Mouse (Mus musculus) effector memory CD4-positive, alpha-beta T cell, adult 5 months (primary cell): Measurements from ENCODE around the gene 1700074P13Rik. TPM values are rescaled to one million over a fixed set of nuclear protein-coding genes. Genes with fewer than 3 reads are reported as not detected.

Experiments
- polyA plus RNA-seq: library from polyadenylated mRNA; unstranded; fragments of 100-300 nt; shearing (Covaris generic); gene quantifications from one replicate; pipeline ENCODE4 v1.2.1, GENCODE M21; 2017

Gene 1700074P13Rik
- not detected for polyA plus RNA-seq

GRCm38 (mm10) chr6:40940457-40940856, at the start of gene 1700074P13Rik:
Gene 1700074P13Rik, minus strand, starts transcription at chr6:40940557.

DNA sequence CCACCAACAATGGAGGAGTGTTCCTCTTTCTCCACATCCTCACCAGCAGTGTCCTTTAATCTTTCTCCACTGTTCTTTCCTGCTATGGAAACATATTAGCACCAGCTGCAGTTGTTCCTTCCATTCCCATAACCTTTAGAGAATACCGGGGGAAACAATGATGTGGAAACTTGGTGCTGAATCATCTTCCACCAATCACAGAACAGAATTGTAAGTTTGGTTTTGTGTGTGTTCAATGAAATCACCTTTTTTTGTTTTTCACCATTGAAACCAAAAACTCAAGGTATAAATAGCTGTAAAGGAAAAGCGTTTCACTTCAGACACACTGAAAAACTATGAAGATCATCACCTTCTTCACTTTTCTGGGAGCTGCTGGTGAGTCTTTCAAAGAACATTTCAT, 24.1 kb upstream of the 1700074P13Rik start, which contains the start of gene 1810009J06Rik:
TSS of gene 1810009J06Rik (plus strand) at position 301 of the 400 bp plus-strand sequence.

GRCm38 (mm10) chr6:40951770-40952169, 11.4 kb upstream of the 1700074P13Rik start, which contains the start of gene Gm4744:
Gene Gm4744, minus strand, starts transcription at chr6:40951870.

DNA sequence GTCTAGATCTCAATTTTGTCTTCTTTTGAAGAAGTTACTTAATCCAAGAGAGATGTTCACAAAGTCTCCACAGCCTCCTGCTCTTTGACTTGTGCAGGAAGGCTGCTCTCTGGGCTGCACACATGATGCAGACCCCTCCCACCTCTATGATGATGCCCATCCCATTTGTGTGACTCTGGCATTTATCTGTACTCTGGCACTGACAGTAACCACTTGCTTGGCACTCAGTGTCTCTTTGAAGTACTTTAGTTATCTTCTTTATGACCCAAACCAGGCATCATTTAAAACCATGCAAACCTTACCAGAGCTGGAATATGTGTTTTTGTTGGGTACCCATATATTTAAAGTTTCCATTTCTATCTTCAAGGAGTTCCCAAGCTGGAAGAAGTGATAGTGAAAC, 40.1 kb downstream of the 1700074P13Rik start, which contains the start of gene Prss58:
TSS of gene Prss58 (minus strand) at position 101 of the 400 bp plus-strand sequence.

DNA sequence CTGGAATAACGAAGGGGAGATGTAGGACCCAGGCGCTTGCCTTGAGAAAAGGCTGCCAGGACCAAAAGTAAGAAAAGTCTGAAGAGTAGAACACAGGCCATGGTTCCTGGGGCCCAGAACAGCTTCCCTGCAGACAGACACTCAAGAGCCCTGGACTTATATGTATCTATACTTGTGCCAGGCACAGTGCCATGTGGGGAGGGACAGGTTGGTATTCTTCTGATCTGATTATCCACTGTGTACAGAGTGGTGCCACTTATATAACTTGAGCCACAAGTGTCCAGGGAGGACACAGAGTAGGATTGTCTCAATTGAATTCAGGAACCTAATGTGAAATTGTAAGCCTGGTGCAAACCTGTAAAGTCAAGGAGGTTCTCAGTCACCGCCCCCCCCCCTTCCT, 53.0 kb downstream of the 1700074P13Rik start, which contains the start of gene Moxd2:
TSS of gene Moxd2 (minus strand) at position 101 of the 400 bp plus-strand sequence.

Other genes with a start within 250 kb of the 1700074P13Rik start
- gene Moxd2, start 53.1 kb downstream of the 1700074P13Rik start, polyA plus RNA-seq: not detected
- not detected for gene Prss58, start 40.2 kb downstream of the 1700074P13Rik start, polyA plus RNA-seq
- gene Gm4744, start 11.3 kb upstream of the 1700074P13Rik start, polyA plus RNA-seq: not detected
- gene 1810009J06Rik, start 24.2 kb upstream of the 1700074P13Rik start, polyA plus RNA-seq: not detected
- gene Gm2663, start 58.9 kb upstream of the 1700074P13Rik start, polyA plus RNA-seq: 1.8 TPM
- gene 2210010C04Rik, start 95.0 kb upstream of the 1700074P13Rik start, polyA plus RNA-seq: not detected